Mouse (Mus musculus): ENCODE results near the gene Itih4.

- TF ChIP-seq CTCF (IDR thresholded peaks at IDR 0.05; ENCODE audit: borderline replicate concordance, control insufficient read depth, extremely low read depth, insufficient read depth, low read length, poor library complexity) (no peak), POLR2A (IDR thresholded peaks at IDR 0.05; ENCODE audit: control insufficient read depth, extremely low read depth, insufficient read depth, low read length, poor library complexity) (no peak)
These were observed 5.2 kb upstream of the Itih4 start for GRCm38 (mm10) chr14:30880811-30881717.

Measured in thymus, adult 2 months (tissue).